Mouse (Mus musculus): ENCODE data around the gene Pga5.

- TF ChIP-seq POLR2A (IDR thresholded peaks at IDR 0.05; ENCODE audit: borderline replicate concordance, insufficient read depth, low read length) (no peak), CTCF (IDR thresholded peaks at IDR 0.05; ENCODE audit: borderline replicate concordance, insufficient read depth, low read depth, low read length) (no peak)
Measured at GRCm38 (mm10) chr19:10712646-10713045, 34.8 kb upstream of the Pga5 start.
